Mouse (Mus musculus) monocyte, adult 5-6 weeks (primary cell): Measurements from ENCODE around the gene Atp4a. TPM values are rescaled to one million over a fixed set of nuclear protein-coding genes. Genes with fewer than 3 reads are reported as not detected.

Experiments
- total RNA-seq: library from RNA; stranded (forward); fragments of 200-1000, 200-491, 200-594 nt; gene quantifications from 3 replicates; pipeline ENCODE4 v1.2.3, GENCODE M21; 2017

Gene Atp4a
- total RNA-seq, 1 experiment from 2014 or later, result not detected

Other genes starting within 250 kb of the Atp4a start
- gene Prodh2, start 218.6 kb upstream of the Atp4a start, total RNA-seq, result not detected in 3 replicates
- 0.97 to 1.5 TPM in 2 of 3 replicates, not detected in the other for gene Arhgap33, start 177.1 kb upstream of the Atp4a start, total RNA-seq
- 0.19 to 2.7 TPM (median 1.5 TPM) in 3 replicates for gene Hspb6, start 160.0 kb upstream of the Atp4a start, total RNA-seq
- gene Proser3, start 159.9 kb upstream of the Atp4a start, total RNA-seq, result 1.7 to 4.3 TPM (median 3.3 TPM) in 3 replicates
- 8.1 to 26.1 TPM (median 10.0 TPM) in 3 replicates for gene Lin37, start 152.4 kb upstream of the Atp4a start, total RNA-seq
- 66.7 to 101 TPM (median 99.2 TPM) in 3 replicates for gene U2af1l4, start 148.9 kb upstream of the Atp4a start, total RNA-seq
- 3.5 to 14.5 TPM (median 11.1 TPM) in 3 replicates for gene Gm49396, start 148.9 kb upstream of the Atp4a start, total RNA-seq
- gene Psenen, start 148.6 kb upstream of the Atp4a start, total RNA-seq, result 76.7 to 145 TPM (median 135 TPM) in 3 replicates
- gene Igflr1, start 146.8 kb upstream of the Atp4a start, total RNA-seq, result 0.43 TPM in 1 of 3 replicates, not detected in the others
- gene Kmt2b, start 123.5 kb upstream of the Atp4a start, total RNA-seq, result 15.4 to 44.0 TPM (median 23.8 TPM) in 3 replicates
- gene Zbtb32, start 113.3 kb upstream of the Atp4a start, total RNA-seq, result 8.4 to 30.5 TPM (median 20.6 TPM) in 3 replicates
- gene Upk1a, start 99.4 kb upstream of the Atp4a start, total RNA-seq, result 1.1 TPM in 1 of 3 replicates, not detected in the others
- gene Cox6b1, start 86.1 kb upstream of the Atp4a start, total RNA-seq, result 424 to 540 TPM (median 506 TPM) in 3 replicates
- not detected in 3 replicates for gene Etv2, start 76.4 kb upstream of the Atp4a start, total RNA-seq
- 63.9 to 74.7 TPM (median 64.6 TPM) in 3 replicates for gene Rbm42, start 61.9 kb upstream of the Atp4a start, total RNA-seq
- gene Haus5, start 47.2 kb upstream of the Atp4a start, total RNA-seq, result 5.6 to 20.3 TPM (median 11.0 TPM) in 3 replicates
- gene Pmis2, start 40.6 kb upstream of the Atp4a start, total RNA-seq, result not detected in 3 replicates
- not detected in 3 replicates for gene 2200002J24Rik, start 13.3 kb upstream of the Atp4a start, total RNA-seq
- 14.0 to 17.1 TPM (median 17.0 TPM) in 3 replicates for gene Tmem147, start 17.3 kb downstream of the Atp4a start, total RNA-seq
- gene Gapdhs, start 31.5 kb downstream of the Atp4a start, total RNA-seq, result 0.85 to 1.9 TPM in 2 of 3 replicates, not detected in the other
- 2.3 TPM in 1 of 3 replicates, not detected in the others for gene Sbsn, start 39.3 kb downstream of the Atp4a start, total RNA-seq
- not detected in 3 replicates for gene Dmkn, start 51.5 kb downstream of the Atp4a start, total RNA-seq
- not detected in 3 replicates for gene Krtdap, start 75.7 kb downstream of the Atp4a start, total RNA-seq
- 0.19 to 3.1 TPM (median 1.2 TPM) in 3 replicates for gene Ffar2, start 111.6 kb downstream of the Atp4a start, total RNA-seq
- gene Ffar3, start 144.0 kb downstream of the Atp4a start, total RNA-seq, result not detected in 3 replicates
- 0.10 to 1.5 TPM (median 0.32 TPM) in 3 replicates for gene Ffar1, start 149.4 kb downstream of the Atp4a start, total RNA-seq
- 45.5 to 101 TPM (median 62.1 TPM) in 3 replicates for gene Cd22, start 168.1 kb downstream of the Atp4a start, total RNA-seq
- gene Mag, start 202.7 kb downstream of the Atp4a start, total RNA-seq, result 2.5 to 6.9 TPM (median 3.5 TPM) in 3 replicates
- not detected in 3 replicates for gene Hamp2, start 212.5 kb downstream of the Atp4a start, total RNA-seq
- not detected in 3 replicates for gene Hamp, start 231.8 kb downstream of the Atp4a start, total RNA-seq
- gene Usf2, start 244.6 kb downstream of the Atp4a start, total RNA-seq, result 126 to 170 TPM (median 139 TPM) in 3 replicates